Mouse (Mus musculus) neural tube, embryonic 11.5 days (tissue): Measurements from ENCODE around the gene Serping1. TPM values are rescaled to one million over a fixed set of nuclear protein-coding genes. Genes with fewer than 3 reads are reported as not detected.

Experiments
- ATAC-seq: fragments of 200-750 bp; cut with Nextera tagmentation; 2 replicates; pipeline ENCODE4 v1.8.0; 2017; ENCODE audit warnings: moderate number of reproducible peaks, mild to moderate bottlenecking, moderate TSS enrichment, moderate library complexity; ENCODE audit not compliant: insufficient read depth, low FRiP score, low TSS enrichment
- DNase-seq: peaks from one replicate; pipeline ENCODE4 v3.0.0-alpha.2; 2015; ENCODE audit warnings: low spot score
- H3K27ac ChIP-seq: fragments of 300-500 bp; sonication (generic); 2 replicates; pipeline ENCODE4 v1.5.1; 2014; ENCODE audit warnings: low read depth, mild to moderate bottlenecking, low read length
- H3K27me3 ChIP-seq: fragments of 300-500 bp; sonication (generic); 2 replicates; pipeline ENCODE4 v1.6.1; 2014; ENCODE audit warnings: mild to moderate bottlenecking, low read length, mixed read lengths; ENCODE audit not compliant: control insufficient read depth, insufficient read depth
- H3K36me3 ChIP-seq: fragments of 300-500 bp; sonication (generic); 2 replicates; pipeline ENCODE4 v1.6.1; 2014; ENCODE audit warnings: mild to moderate bottlenecking, low read length, moderate library complexity, mixed read lengths; ENCODE audit not compliant: control insufficient read depth, insufficient read depth
- H3K4me1 ChIP-seq: fragments of 300-500 bp; sonication (generic); 2 replicates; pipeline ENCODE4 v1.6.1; 2014; ENCODE audit warnings: low read length, mixed read lengths; ENCODE audit not compliant: control insufficient read depth, insufficient read depth
- H3K4me2 ChIP-seq: fragments of 300-500 bp; sonication (generic); 2 replicates; pipeline ENCODE4 v1.6.1; 2014; ENCODE audit warnings: low read depth, mild to moderate bottlenecking, moderate library complexity
- H3K4me3 ChIP-seq: fragments of 300-500 bp; sonication (generic); 2 replicates; pipeline ENCODE4 v1.5.1; 2014; ENCODE audit warnings: low read depth, low read length
- H3K9ac ChIP-seq: fragments of 300-500 bp; sonication (generic); 2 replicates; pipeline ENCODE4 v1.6.1; 2014; ENCODE audit warnings: mild to moderate bottlenecking, low read length
- H3K9me3 ChIP-seq: fragments of 300-500 bp; sonication (generic); 2 replicates; pipeline ENCODE4 v1.6.1; 2016; ENCODE audit warnings: low read length; ENCODE audit not compliant: control insufficient read depth
- WGBS: fragments of 180-500 bp; shearing (Covaris S2); extraction: QIAGEN DNeasy Blood & Tissue Kit; methylation state at CpG from one replicate; pipeline ENCODE4 v1.1.7; 2014; 5-methylcytosine and 5-hydroxymethylcytosine counted together
- polyA plus RNA-seq: library from polyadenylated mRNA; unstranded; fragments of >200 nt; fragmentation: Nextera tagmentation; extraction: Ambion mirVana; gene quantifications from 2 replicates; pipeline ENCODE4 v1.2.1, GENCODE M21; 2014

Gene Serping1
- polyA plus RNA-seq, 1 experiment from 2014 or later = 31.9 TPM

DNA sequence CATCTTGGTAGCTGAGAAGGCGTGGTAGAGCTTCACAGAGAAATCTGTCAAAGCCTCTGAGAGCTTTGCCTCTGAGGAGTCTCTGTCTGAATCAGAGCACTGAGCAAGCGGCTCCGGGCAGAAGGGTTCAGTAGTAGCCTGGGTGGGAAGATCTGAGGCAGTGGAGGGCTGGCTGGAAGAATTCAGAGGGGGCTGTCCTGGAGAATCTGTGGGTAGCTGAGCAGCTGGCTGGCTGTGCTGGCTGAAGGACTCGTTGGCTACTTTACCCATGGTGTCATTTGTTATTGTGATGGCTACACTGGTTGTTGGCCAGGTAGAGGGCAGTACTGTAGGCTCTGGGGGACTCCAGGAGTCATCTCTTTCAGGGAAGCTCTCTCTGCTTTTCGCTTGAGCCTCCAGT is 2.0 kb downstream of the Serping1 start:
- Histone ChIP-seq H3K36me3 (no peaks in the 10 kb centered on the region), H3K4me1 (peaks cover 3% of the 10 kb centered on the region; the same call in 1 of the 2 replicates), H3K9me3 (no peaks in the 10 kb centered on the region), H3K9ac (no peak overlapping the region), H3K4me3 (no peak overlapping the region), H3K4me2 (no peak overlapping the region), H3K27me3 (no peaks in the 10 kb centered on the region), H3K27ac (no peak overlapping the region)
- WGBS = 83% methylated on average over 5 of the region's 5 CpGs
- DNase-seq = no peak
- ATAC-seq = no peak

DNA sequence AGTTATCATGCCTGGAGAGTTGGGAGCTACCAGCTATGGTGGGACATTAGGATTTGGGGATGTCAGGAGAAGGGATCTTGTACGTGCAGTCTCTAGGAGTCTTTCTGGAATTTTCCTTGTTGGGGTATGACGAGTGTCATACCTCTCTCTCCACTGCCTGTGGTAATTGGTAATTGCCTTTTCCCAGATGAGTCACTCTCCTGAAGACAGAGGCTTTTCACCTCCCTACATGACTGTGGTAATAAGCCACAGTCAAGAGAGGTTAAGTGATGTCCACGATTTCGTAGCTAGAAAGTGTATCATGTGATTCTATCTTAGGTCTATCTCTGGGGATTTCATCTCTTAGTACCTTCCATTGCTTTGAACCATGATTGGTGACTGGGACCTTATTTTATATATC is 2.8 kb downstream of the Serping1 start:
- 91% methylated on average over 4 of the region's 4 CpGs for WGBS
- no peak for ATAC-seq
- Histone ChIP-seq H3K27ac (no peak overlapping the region), H3K27me3 (no peaks in the 10 kb centered on the region), H3K36me3 (no peaks in the 10 kb centered on the region), H3K4me2 (no peak overlapping the region), H3K4me3 (no peak overlapping the region), H3K4me1 (peaks cover 3% of the 10 kb centered on the region; the same call in 1 of the 2 replicates), H3K9ac (no peak overlapping the region), H3K9me3 (no peaks in the 10 kb centered on the region)
- no peak for DNase-seq

DNA sequence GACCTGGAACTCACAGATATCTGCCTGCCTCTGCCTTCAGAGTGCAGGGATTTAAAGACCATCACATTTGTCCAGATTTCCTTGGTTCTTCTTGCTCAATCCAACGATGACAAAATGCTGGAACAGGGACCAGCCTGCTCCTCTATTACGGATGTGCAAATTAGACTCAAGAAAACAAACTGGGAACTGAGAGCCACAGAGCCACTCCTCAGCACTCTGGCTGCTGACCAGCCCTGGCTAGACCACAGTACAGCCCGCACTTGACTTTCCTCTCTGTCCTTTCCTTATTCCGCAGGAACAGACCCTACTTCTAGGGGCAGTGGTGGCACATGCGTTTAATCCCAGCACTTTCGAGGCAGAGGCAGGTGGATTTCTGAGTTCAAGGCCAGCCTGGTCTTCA is 4.7 kb downstream of the Serping1 start:
- ATAC-seq = no peak
- H3K27ac ChIP-seq = no peak overlapping the region
- no peak for DNase-seq
- peaks cover 3% of the 10 kb centered on the region; the same call in 1 of the 2 replicates for H3K4me1 ChIP-seq
- WGBS = 77% methylated on average over 6 of the region's 6 CpGs
- H3K27me3 ChIP-seq = no peaks in the 10 kb centered on the region
- H3K9ac ChIP-seq = no peak overlapping the region
- no peak overlapping the region for H3K4me3 ChIP-seq
- no peaks in the 10 kb centered on the region for H3K9me3 ChIP-seq
- no peaks in the 10 kb centered on the region for H3K36me3 ChIP-seq
- no peak overlapping the region for H3K4me2 ChIP-seq

DNA sequence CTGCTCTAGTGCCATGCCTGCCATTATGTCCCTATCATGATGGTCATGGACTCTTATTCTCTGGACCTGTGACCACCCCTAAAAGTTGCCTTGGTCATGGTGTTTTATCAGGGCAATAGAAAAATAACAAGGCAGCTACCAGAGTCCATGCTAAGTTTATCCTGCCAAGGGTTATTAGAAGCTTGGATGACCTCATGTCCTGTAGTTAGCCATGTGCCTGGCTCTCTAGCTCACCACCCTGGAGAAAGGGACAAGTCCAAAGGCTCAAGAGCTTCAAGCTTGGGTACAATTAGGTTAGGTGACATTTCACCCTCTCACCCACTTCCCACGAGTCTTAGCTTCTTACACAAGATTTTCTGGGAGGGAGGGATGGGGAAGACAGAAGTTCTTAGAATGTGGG is 12.4 kb downstream of the Serping1 start:
- H3K4me2 ChIP-seq = no peak overlapping the region
- H3K9me3 ChIP-seq = no peaks in the 10 kb centered on the region
- H3K27ac ChIP-seq = no peak overlapping the region
- no peak overlapping the region for H3K9ac ChIP-seq
- no peaks in the 10 kb centered on the region for H3K4me1 ChIP-seq
- DNase-seq = no peak
- WGBS = 48% methylated on average over 1 of the region's 1 CpGs
- no peak for ATAC-seq
- no peaks in the 10 kb centered on the region for H3K36me3 ChIP-seq
- no peaks in the 10 kb centered on the region for H3K27me3 ChIP-seq
- H3K4me3 ChIP-seq = no peak overlapping the region

DNA sequence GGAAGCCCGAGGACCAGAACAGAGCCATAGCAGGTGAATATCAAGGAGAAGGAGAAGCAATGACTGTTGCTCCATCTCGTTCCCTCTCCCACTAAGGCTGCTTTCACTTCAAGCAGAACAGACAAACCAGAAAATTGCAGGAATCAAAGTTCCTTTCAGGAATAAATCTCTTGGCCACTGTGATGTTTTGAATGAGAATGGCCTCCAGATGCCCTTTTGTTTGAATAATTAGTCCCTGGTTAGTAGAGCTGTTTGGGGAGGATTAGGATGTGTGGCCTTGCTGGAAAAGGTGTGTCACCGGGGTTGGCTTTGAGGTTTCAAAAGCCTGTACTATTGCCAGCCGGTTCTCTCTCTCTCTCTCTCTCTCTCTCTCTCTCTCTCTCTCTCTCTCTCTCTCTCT is 12.9 kb downstream of the Serping1 start:
- Histone ChIP-seq H3K4me1 (no peaks in the 10 kb centered on the region), H3K27ac (no peak overlapping the region), H3K4me3 (no peak overlapping the region), H3K9ac (no peak overlapping the region), H3K36me3 (no peaks in the 10 kb centered on the region), H3K4me2 (no peak overlapping the region), H3K27me3 (no peaks in the 10 kb centered on the region), H3K9me3 (no peaks in the 10 kb centered on the region)
- no peak for DNase-seq
- ATAC-seq = no peak
- WGBS = 46% methylated on average over 4 of the region's 4 CpGs

DNA sequence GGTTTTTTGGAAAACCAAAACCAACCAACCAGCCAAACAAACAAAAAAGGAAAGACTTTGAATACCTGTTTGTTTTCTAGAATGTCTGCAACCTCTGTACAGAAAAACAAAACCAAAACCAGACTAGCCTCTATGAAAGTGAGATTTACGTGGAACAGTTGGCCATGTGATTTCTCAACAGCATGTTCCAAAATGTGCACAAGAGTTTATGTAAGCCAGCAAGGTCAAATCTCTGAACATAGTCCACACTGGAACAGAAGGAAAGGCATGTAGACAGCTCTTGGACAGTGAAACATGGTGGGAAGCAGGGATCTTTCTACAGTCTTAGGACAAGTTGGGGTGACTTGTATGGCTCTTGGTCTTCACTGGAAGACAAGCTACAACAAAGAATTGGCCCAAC is 13.4 kb downstream of the Serping1 start:
- H3K9me3 ChIP-seq = no peaks in the 10 kb centered on the region

DNA sequence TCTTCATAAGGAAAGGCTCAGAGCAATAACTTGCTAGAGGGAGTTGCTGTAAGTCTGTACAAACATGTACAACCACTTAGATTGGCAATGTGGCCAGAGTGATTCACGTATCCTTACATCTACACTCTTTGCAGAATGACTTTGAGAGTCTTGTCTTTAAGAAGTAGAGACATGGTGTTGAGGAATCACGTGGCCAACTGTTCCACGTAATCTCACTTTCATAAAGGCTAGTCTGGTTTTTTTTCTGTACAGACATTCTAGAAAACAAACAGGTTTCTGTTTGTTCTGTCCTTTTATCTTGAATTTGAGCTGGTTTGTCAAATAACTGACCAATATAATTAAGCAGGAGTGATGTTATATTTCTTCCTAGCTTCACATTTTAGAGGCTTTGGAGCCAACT is 13.9 kb downstream of the Serping1 start:
- H3K27ac ChIP-seq = no peak overlapping the region
- no peak overlapping the region for H3K9ac ChIP-seq
- H3K27me3 ChIP-seq = no peaks in the 10 kb centered on the region
- H3K9me3 ChIP-seq = no peaks in the 10 kb centered on the region
- H3K4me2 ChIP-seq = no peak overlapping the region
- no peak overlapping the region for H3K4me3 ChIP-seq
- no peaks in the 10 kb centered on the region for H3K36me3 ChIP-seq
- WGBS = 89% methylated on average over 3 of the region's 3 CpGs
- DNase-seq (no peak), ATAC-seq (no peak)
- H3K4me1 ChIP-seq = no peaks in the 10 kb centered on the region

More for the DNA sequence above, 13.4 kb downstream of the Serping1 start:
- ATAC-seq (no peak), DNase-seq (no peak)
- Histone ChIP-seq H3K27me3 (no peaks in the 10 kb centered on the region), H3K4me3 (no peak overlapping the region), H3K4me2 (no peak overlapping the region), H3K27ac (no peak overlapping the region), H3K9ac (no peak overlapping the region), H3K36me3 (no peaks in the 10 kb centered on the region), H3K4me1 (no peaks in the 10 kb centered on the region)
- 98% methylated on average over 1 of the region's 1 CpGs for WGBS

DNA sequence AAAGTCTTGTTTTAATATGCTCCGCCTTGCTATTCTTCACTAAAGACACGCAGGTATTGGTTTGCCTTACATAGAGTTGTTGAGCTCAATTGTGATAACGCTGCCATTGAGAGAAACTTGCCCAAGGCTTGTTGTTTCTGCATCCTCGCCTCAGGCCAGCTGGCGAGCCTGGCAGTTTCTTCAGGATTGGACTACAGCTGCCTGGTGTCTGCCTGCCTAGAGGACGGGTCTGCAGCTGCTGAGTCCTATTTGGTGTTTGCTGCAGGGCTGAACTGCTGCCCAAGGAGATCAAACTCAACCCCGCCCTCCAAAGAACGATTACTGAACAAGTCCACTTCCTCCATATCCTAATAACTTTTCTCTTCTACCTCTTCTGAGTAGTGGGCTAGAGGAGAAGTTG is 14.5 kb downstream of the Serping1 start:
- ATAC-seq = no peak
- WGBS = 77% methylated on average over 8 of the region's 8 CpGs
- H3K4me3 ChIP-seq = no peak overlapping the region

DNA sequence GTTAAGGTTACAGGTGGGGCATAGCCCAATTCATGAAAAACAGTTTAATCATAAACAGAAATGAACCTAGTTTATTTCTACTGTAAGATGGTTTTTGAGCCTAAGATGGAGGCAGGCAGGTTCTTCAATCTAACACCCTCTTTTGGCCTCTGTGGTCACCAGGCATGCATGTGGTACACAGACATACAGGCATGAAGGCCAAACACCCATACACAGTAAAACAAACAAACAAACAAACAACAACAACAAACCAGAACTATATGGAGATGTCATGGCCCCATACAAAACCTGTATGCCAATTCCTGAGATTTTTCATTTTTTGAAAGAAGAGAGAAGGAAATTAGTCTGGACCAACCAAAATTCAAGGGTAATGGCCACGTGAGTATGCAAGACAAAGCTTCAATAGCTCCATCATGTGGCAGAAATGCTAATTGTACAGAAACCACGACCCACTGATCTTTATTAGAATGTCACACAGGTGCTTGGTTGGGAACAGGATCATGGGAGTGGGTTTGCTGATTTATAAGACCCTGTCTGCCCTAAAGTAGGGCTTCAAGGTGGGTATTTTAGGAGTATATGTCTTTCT is 16.6 kb downstream of the Serping1 start:
- Histone ChIP-seq H3K4me2 (no peak overlapping the region), H3K9me3 (no peaks in the 10 kb centered on the region), H3K9ac (no peak overlapping the region), H3K4me3 (no peak overlapping the region), H3K27ac (no peak overlapping the region), H3K4me1 (no peaks in the 10 kb centered on the region), H3K36me3 (no peaks in the 10 kb centered on the region), H3K27me3 (no peaks in the 10 kb centered on the region)
- DNase-seq (peak; percentile 25), ATAC-seq (peak; percentile 58; the same call in 1 of the 2 replicates)
- WGBS = 7% methylated on average over 2 of the region's 2 CpGs

More for the DNA sequence above, 14.5 kb downstream of the Serping1 start:
- Histone ChIP-seq H3K27me3 (no peaks in the 10 kb centered on the region), H3K9me3 (no peaks in the 10 kb centered on the region), H3K4me1 (no peaks in the 10 kb centered on the region), H3K27ac (no peak overlapping the region), H3K36me3 (no peaks in the 10 kb centered on the region), H3K9ac (no peak overlapping the region), H3K4me2 (no peak overlapping the region)
- no peak for DNase-seq
